Mouse (Mus musculus): ENCODE measurements around the gene C1ra. TPM values are rescaled to one million over a fixed set of nuclear protein-coding genes. Genes with fewer than 3 reads are reported as not detected.
"Not testable (repeated sequence)": the region's sequence is repeated elsewhere in the genome, so short reads cannot be mapped to it uniquely, and the experiment has no call there.

The C1ra gene
- total RNA-seq, 2 experiments from 2014 or later, result 2.4 to 5.4 TPM

GRCm38 (mm10) chr6:124483831-124484230 is 28.4 kb upstream of the C1ra start:
- not testable (repeated sequence) for ATAC-seq (replicated peaks; ENCODE audit: low FRiP score, poor library complexity, severe bottlenecking)

GRCm38 (mm10) chr6:124484851-124485250 is 27.4 kb upstream of the C1ra start:
- no peak for ATAC-seq (replicated peaks; ENCODE audit: low FRiP score, poor library complexity, severe bottlenecking)

GRCm38 (mm10) chr6:124485414-124486144 is 26.6 kb upstream of the C1ra start:
- ATAC-seq (replicated peaks; ENCODE audit: low FRiP score, poor library complexity, severe bottlenecking), result no peak

GRCm38 (mm10) chr6:124487509-124487908 is 24.7 kb upstream of the C1ra start:
- ATAC-seq (replicated peaks; ENCODE audit: low FRiP score, poor library complexity, severe bottlenecking), result no peak

GRCm38 (mm10) chr6:124488952-124489351 is 23.3 kb upstream of the C1ra start:
- no peak for ATAC-seq (replicated peaks; ENCODE audit: low FRiP score, poor library complexity, severe bottlenecking)

- no peak for ATAC-seq (replicated peaks; ENCODE audit: low FRiP score, poor library complexity, severe bottlenecking)
Observed at GRCm38 (mm10) chr6:124491427-124491826, 20.8 kb upstream of the C1ra start.

GRCm38 (mm10) chr6:124492842-124493561 is 19.2 kb upstream of the C1ra start, which contains the start of gene C1rl:
TSS of gene C1rl (plus strand) at chr6:124493113.
- ATAC-seq (replicated peaks; ENCODE audit: low FRiP score, poor library complexity, severe bottlenecking), result peak; percentile 64

- ATAC-seq (replicated peaks; ENCODE audit: low FRiP score, poor library complexity, severe bottlenecking), result no peak
Observed at GRCm38 (mm10) chr6:124493886-124494285, 18.3 kb upstream of the C1ra start.

GRCm38 (mm10) chr6:124496054-124496453 is 16.2 kb upstream of the C1ra start:
- ATAC-seq (replicated peaks; ENCODE audit: low FRiP score, poor library complexity, severe bottlenecking), result no peak

- ATAC-seq (replicated peaks; ENCODE audit: low FRiP score, poor library complexity, severe bottlenecking), result no peak
Observed at GRCm38 (mm10) chr6:124499914-124500566, 12.2 kb upstream of the C1ra start.

- no peak for ATAC-seq (replicated peaks; ENCODE audit: low FRiP score, poor library complexity, severe bottlenecking)
Observed at GRCm38 (mm10) chr6:124501473-124501872, 10.7 kb upstream of the C1ra start.

- ATAC-seq (replicated peaks; ENCODE audit: low FRiP score, poor library complexity, severe bottlenecking), result no peak
Observed at GRCm38 (mm10) chr6:124502021-124502420, 10.2 kb upstream of the C1ra start.

GRCm38 (mm10) chr6:124505028-124505427 is 7.2 kb upstream of the C1ra start:
- ATAC-seq (replicated peaks; ENCODE audit: low FRiP score, poor library complexity, severe bottlenecking), result no peak

GRCm38 (mm10) chr6:124506991-124507390 is 5.2 kb upstream of the C1ra start:
- ATAC-seq (replicated peaks; ENCODE audit: low FRiP score, poor library complexity, severe bottlenecking), result no peak

- no peak for ATAC-seq (replicated peaks; ENCODE audit: low FRiP score, poor library complexity, severe bottlenecking)
Observed at GRCm38 (mm10) chr6:124508292-124508691, 3.9 kb upstream of the C1ra start.

- not testable (repeated sequence) for ATAC-seq (replicated peaks; ENCODE audit: low FRiP score, poor library complexity, severe bottlenecking)
Observed at GRCm38 (mm10) chr6:124509192-124509591, 3.0 kb upstream of the C1ra start.

GRCm38 (mm10) chr6:124511936-124512335 is 269 bp upstream of the C1ra start:
- no peak for ATAC-seq (replicated peaks; ENCODE audit: low FRiP score, poor library complexity, severe bottlenecking)

- not testable (repeated sequence) for ATAC-seq (replicated peaks; ENCODE audit: low FRiP score, poor library complexity, severe bottlenecking)
Observed at GRCm38 (mm10) chr6:124517733-124518132, 5.5 kb downstream of the C1ra start.

- not testable (repeated sequence) for ATAC-seq (replicated peaks; ENCODE audit: low FRiP score, poor library complexity, severe bottlenecking)
Observed at GRCm38 (mm10) chr6:124522082-124522481, 9.9 kb downstream of the C1ra start.

GRCm38 (mm10) chr6:124527881-124528280 is 15.7 kb downstream of the C1ra start:
- ATAC-seq (replicated peaks; ENCODE audit: low FRiP score, poor library complexity, severe bottlenecking), result no peak

GRCm38 (mm10) chr6:124531077-124531476 is 18.9 kb downstream of the C1ra start:
- ATAC-seq (replicated peaks; ENCODE audit: low FRiP score, poor library complexity, severe bottlenecking), result no peak
